Mouse (Mus musculus): ENCODE data around the gene Zfp654. TPM values are rescaled to one million over a fixed set of nuclear protein-coding genes. Genes with fewer than 3 reads are reported as not detected.
"Not testable (repeated sequence)": the region's sequence is repeated elsewhere in the genome, so short reads cannot be mapped to it uniquely, and the experiment has no call there.

Gene Zfp654
- total RNA-seq, 2 experiments from 2014 or later = 6.9 to 7.3 TPM

- DNase-seq; intact Hi-C loops (cut with DNase I; ENCODE audit: low total_unique reads): not testable (repeated sequence)
Observed at GRCm38 (mm10) chr16:64865841-64866240, 14.4 kb upstream of the Zfp654 start.

- intact Hi-C loops (cut with DNase I; ENCODE audit: low total_unique reads) = loop anchor here (10.0 kb wide), 1 partner anchor 82 kb away; the partner anchor contains the start of gene 4930453N24Rik
- no peak for DNase-seq
Observed at GRCm38 (mm10) chr16:64856946-64857345, 5.5 kb upstream of the Zfp654 start.

- no peak for DNase-seq
- intact Hi-C loops (cut with DNase I; ENCODE audit: low total_unique reads) = loop anchor here (10.0 kb wide), 1 partner anchor 78 kb away; the partner anchor contains the start of gene 4930453N24Rik
Observed at GRCm38 (mm10) chr16:64852891-64853290, 1.4 kb upstream of the Zfp654 start.

GRCm38 (mm10) chr16:64852441-64852871 is 1.0 kb upstream of the Zfp654 start:
- peak; percentile 58 for DNase-seq
- intact Hi-C loops (cut with DNase I; ENCODE audit: low total_unique reads) = loop anchor here (10.0 kb wide), 1 partner anchor 78 kb away; the partner anchor contains the start of gene 4930453N24Rik

- intact Hi-C loops (cut with DNase I; ENCODE audit: low total_unique reads) = loop anchor here (10.0 kb wide), 1 partner anchor 76 kb away; the partner anchor contains the start of gene 4930453N24Rik
- no peak for DNase-seq
Observed at GRCm38 (mm10) chr16:64851085-64851562, 328 bp downstream of the Zfp654 start.

- DNase-seq = peak; percentile 40
- intact Hi-C loops (cut with DNase I; ENCODE audit: low total_unique reads) = loop anchor here (10.0 kb wide), 1 partner anchor 76 kb away; the partner anchor contains the start of gene 4930453N24Rik
Observed at GRCm38 (mm10) chr16:64850287-64851084, 966 bp downstream of the Zfp654 start.

- no peak for DNase-seq
- intact Hi-C loops (cut with DNase I; ENCODE audit: low total_unique reads) = no loop called here
Observed at GRCm38 (mm10) chr16:64845947-64846346, 5.5 kb downstream of the Zfp654 start.

GRCm38 (mm10) chr16:64842374-64842729 is 9.1 kb downstream of the Zfp654 start:
- intact Hi-C loops (cut with DNase I; ENCODE audit: low total_unique reads) = no loop called here
- no peak for DNase-seq

- intact Hi-C loops (cut with DNase I; ENCODE audit: low total_unique reads) = no loop called here
- DNase-seq = no peak
Observed at GRCm38 (mm10) chr16:64841481-64842373, 9.7 kb downstream of the Zfp654 start.

GRCm38 (mm10) chr16:64836709-64837108 is 14.7 kb downstream of the Zfp654 start:
- intact Hi-C loops (cut with DNase I; ENCODE audit: low total_unique reads) = no loop called here
- DNase-seq = no peak

- DNase-seq = no peak
- intact Hi-C loops (cut with DNase I; ENCODE audit: low total_unique reads) = no loop called here
Observed at GRCm38 (mm10) chr16:64835996-64836545, 15.4 kb downstream of the Zfp654 start.

- no peak for DNase-seq
Observed at GRCm38 (mm10) chr16:64830291-64830690, 21.2 kb downstream of the Zfp654 start.

GRCm38 (mm10) chr16:64824474-64824873 is 27.0 kb downstream of the Zfp654 start:
- DNase-seq = no peak
- intact Hi-C loops (cut with DNase I; ENCODE audit: low total_unique reads) = no loop called here

More at GRCm38 (mm10) chr16:64830291-64830690, 21.2 kb downstream of the Zfp654 start:
- intact Hi-C loops (cut with DNase I; ENCODE audit: low total_unique reads) = no loop called here

GRCm38 (mm10) chr16:64823890-64824289 is 27.6 kb downstream of the Zfp654 start:
- intact Hi-C loops (cut with DNase I; ENCODE audit: low total_unique reads) = no loop called here
- no peak for DNase-seq

GRCm38 (mm10) chr16:64817094-64817765 is 34.2 kb downstream of the Zfp654 start:
- DNase-seq = no peak
- intact Hi-C loops (cut with DNase I; ENCODE audit: low total_unique reads) = no loop called here

GRCm38 (mm10) chr16:64803041-64803440 is 48.4 kb downstream of the Zfp654 start:
- intact Hi-C loops (cut with DNase I; ENCODE audit: low total_unique reads) = no loop called here
- no peak for DNase-seq

GRCm38 (mm10) chr16:64801638-64802037 is 49.8 kb downstream of the Zfp654 start:
- intact Hi-C loops (cut with DNase I; ENCODE audit: low total_unique reads) = no loop called here
- DNase-seq = no peak

GRCm38 (mm10) chr16:64800393-64800792 is 51.1 kb downstream of the Zfp654 start:
- no peak for DNase-seq
- intact Hi-C loops (cut with DNase I; ENCODE audit: low total_unique reads) = no loop called here

- intact Hi-C loops (cut with DNase I; ENCODE audit: low total_unique reads) = no loop called here
- no peak for DNase-seq
Observed at GRCm38 (mm10) chr16:64794802-64795201, 56.6 kb downstream of the Zfp654 start.

Data from gastrocnemius, postnatal 14 days (tissue).